Mouse (Mus musculus): ENCODE results near the gene Rhox3h. TPM values are rescaled to one million over a fixed set of nuclear protein-coding genes. Genes with fewer than 3 reads are reported as not detected.
"Not testable (repeated sequence)": the region's sequence is repeated elsewhere in the genome, so short reads cannot be mapped to it uniquely, and the experiment has no call there.

The Rhox3h gene
- total RNA-seq (2021) = not detected

GRCm38 (mm10) chrX:37668664-37669063 lies at the start of gene Rhox3h:
Gene Rhox3h (minus strand): TSS chrX:37668764.
- DNase-seq; intact Hi-C loops (cut with DNase I): not testable (repeated sequence)

GRCm38 (mm10) chrX:37701821-37702387 lies 33.3 kb upstream of the Rhox3h start:
- no peak for DNase-seq
- intact Hi-C loops (cut with DNase I) = no loop called here

GRCm38 (mm10) chrX:37692261-37692660 lies 23.7 kb upstream of the Rhox3h start:
- DNase-seq = no peak
- intact Hi-C loops (cut with DNase I) = no loop called here

DNA sequence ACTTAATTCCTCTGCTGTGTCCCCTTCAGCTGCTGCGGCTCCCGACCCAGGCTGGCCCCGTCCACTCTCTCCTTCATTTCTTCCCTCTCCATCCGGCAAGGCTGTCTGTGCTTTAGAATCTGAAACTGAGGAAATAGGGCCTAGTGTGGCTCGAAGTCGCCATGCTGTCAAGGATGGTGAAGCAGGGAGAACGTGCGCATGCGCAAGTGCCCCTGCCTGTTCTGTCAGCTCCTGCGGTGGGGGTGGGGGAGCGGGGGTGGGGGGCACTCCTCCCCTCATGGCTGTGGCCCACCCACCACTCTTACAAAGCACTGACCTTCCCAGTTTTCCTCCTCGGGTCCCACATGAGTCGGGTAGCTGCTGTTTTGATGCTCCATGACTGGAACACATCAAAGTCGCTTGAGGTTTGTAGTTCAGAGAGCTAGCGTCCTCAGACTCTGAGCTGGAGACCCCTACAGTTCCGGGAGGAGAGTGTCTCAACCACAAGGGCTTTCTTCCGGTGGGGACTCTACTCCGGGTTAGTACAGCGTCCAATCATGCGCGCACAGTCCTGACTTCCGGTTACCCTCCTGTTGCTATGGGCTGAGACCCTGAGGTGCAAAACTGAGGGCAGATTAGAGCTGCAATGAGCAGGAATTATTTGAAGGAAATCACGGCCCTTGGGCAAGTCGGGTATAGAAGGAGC lies 14.6 kb upstream of the Rhox3h start:
- intact Hi-C loops (cut with DNase I) = no loop called here
- DNase-seq = no peak

- intact Hi-C loops (cut with DNase I) = not testable (repeated sequence)
Observed at GRCm38 (mm10) chrX:37673177-37673576, 4.6 kb upstream of the Rhox3h start, which contains the start of gene Rhox2h. Gene Rhox2h (minus strand): TSS chrX:37673277.

GRCm38 (mm10) chrX:37651227-37651626 lies 17.3 kb downstream of the Rhox3h start, which contains the start of gene Rhox4g:
Gene Rhox4g (minus strand): TSS chrX:37651327.
- DNase-seq; intact Hi-C loops (cut with DNase I): not testable (repeated sequence)

More at GRCm38 (mm10) chrX:37673177-37673576, 4.6 kb upstream of the Rhox3h start, which contains the start of gene Rhox2h:
- DNase-seq = not testable (repeated sequence)

- intact Hi-C loops (cut with DNase I); DNase-seq: not testable (repeated sequence)
Observed at GRCm38 (mm10) chrX:37643370-37643769, 25.2 kb downstream of the Rhox3h start, which contains the start of gene Rhox2g. Gene Rhox2g (minus strand): TSS chrX:37643470.

GRCm38 (mm10) chrX:37628512-37628911 lies 40.1 kb downstream of the Rhox3h start, which contains the start of gene Rhox3g:
Gene Rhox3g (minus strand): TSS chrX:37628612.
- intact Hi-C loops (cut with DNase I); DNase-seq: not testable (repeated sequence)

Other genes starting within 250 kb of the Rhox3h start
- gene Rhox4b, start 236.3 kb downstream of the Rhox3h start, total RNA-seq (2021) = not detected
- not detected for gene Rhox2c, start 215.1 kb downstream of the Rhox3h start, total RNA-seq (2021)
- not detected for gene Rhox3c, start 210.2 kb downstream of the Rhox3h start, total RNA-seq (2021)
- gene Rhox4c, start 188.4 kb downstream of the Rhox3h start, total RNA-seq (2021) = not detected
- gene Rhox2d, start 175.3 kb downstream of the Rhox3h start, total RNA-seq (2021) = not detected
- gene Rhox4d, start 154.4 kb downstream of the Rhox3h start, total RNA-seq (2021) = not detected
- gene Rhox2e, start 138.3 kb downstream of the Rhox3h start, total RNA-seq (2021) = not detected
- gene Rhox3e, start 126.7 kb downstream of the Rhox3h start, total RNA-seq (2021) = not detected
- not detected for gene Rhox4e, start 111.4 kb downstream of the Rhox3h start, total RNA-seq (2021)
- not detected for gene Rhox2f, start 97.4 kb downstream of the Rhox3h start, total RNA-seq (2021)
- not detected for gene Rhox3f, start 87.8 kb downstream of the Rhox3h start, total RNA-seq (2021)
- not detected for gene Rhox4f, start 61.1 kb downstream of the Rhox3h start, total RNA-seq (2021)
- gene Rhox3g, start 40.2 kb downstream of the Rhox3h start, total RNA-seq (2021) = not detected
- gene Rhox2g, start 25.3 kb downstream of the Rhox3h start, total RNA-seq (2021) = not detected
- gene Rhox4g, start 17.4 kb downstream of the Rhox3h start, total RNA-seq (2021) = not detected
- gene Rhox2h, start 4.5 kb upstream of the Rhox3h start, total RNA-seq (2021) = not detected
- gene Rhox5, start 136.1 kb upstream of the Rhox3h start, total RNA-seq (2021) = not detected
- gene Rhox6, start 158.1 kb upstream of the Rhox3h start, total RNA-seq (2021) = not detected
- gene Rhox7a, start 162.9 kb upstream of the Rhox3h start, total RNA-seq (2021) = not detected
- not detected for gene Rhox8, start 210.2 kb upstream of the Rhox3h start, total RNA-seq (2021)
- gene Rhox7b, start 228.5 kb upstream of the Rhox3h start, total RNA-seq (2021) = not detected
- gene Rhox9, start 233.0 kb upstream of the Rhox3h start, total RNA-seq (2021) = not detected